Mouse (Mus musculus) retina, postnatal 7 days (tissue): ENCODE measurements at regions not wholly inside any gene's neighbourhood (a gene's known extent, or its start where the extent isn't known, plus 50 kb on each side); places are given as distances from the start of the nearest gene placed in this dataset.

Source experiments
- DNase-seq: peaks from one replicate; pipeline ENCODE4 v3.0.0-alpha.2; 2012; ENCODE audit warnings: low read depth, low spot score

- DNase-seq = no peak
Measured at GRCm38 (mm10) chr2:178801464-178801863, 371.1 kb downstream of the Cdh26 start.

DNA sequence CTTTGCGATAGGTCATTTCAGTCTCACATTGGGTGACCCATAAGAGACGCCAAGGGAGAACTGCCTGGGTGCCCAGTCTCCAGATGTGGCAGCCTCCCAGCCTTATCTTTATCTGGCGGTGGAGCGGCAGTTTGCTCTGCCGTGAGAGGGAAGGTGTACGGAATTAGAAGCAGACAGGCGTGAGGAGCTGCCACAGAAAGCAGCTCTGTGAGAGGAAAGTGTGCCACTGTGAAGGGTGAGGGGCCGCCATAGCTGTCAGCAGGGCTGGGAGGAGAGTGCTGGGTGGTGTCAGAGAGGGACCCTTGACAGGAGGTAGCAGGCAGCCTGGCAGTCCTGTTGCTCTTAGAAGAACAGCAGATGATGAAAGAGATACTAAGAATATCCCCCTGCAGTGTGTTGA is 375.0 kb downstream of the Cdh26 start:
- no peak for DNase-seq

GRCm38 (mm10) chr2:178821552-178821951 is 391.2 kb downstream of the Cdh26 start:
- no peak for DNase-seq

DNA sequence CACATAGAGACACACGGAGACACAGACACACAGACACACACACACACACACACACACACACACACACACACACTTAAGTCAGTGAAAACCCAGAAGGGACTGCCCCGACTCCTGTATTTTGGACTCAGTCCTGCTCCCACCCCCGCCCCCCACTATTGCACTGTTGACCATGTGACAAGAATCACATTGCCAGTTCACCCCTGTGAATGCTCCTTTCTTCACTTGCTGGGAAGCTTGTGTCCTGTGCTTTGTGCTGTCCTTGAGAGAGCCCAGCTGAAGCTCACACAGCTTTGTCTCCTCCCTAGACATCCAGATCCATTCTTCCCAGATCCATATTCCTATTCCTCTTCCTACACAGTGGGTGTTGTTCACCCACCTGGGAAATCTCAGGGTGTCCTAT is 400.0 kb downstream of the Cdh26 start:
- DNase-seq = no peak

DNA sequence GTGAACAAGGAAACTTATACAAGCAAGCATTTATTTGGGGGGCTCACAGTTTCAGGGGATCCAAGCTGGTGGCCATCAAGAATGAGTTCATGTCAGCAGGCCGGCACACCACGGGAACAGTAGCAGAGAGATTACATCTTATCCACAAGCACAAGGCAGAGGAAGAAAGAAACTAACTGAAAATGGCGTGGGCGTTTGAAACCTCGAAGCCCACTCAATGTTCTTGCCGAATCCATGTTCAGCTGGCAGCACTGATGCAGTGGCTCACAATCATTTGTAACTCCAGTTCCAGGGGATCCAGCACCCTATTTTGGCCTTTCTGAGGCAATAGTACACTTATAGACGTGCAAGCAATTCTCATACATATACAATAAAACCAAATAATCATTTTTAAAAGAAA is 404.7 kb downstream of the Cdh26 start:
- DNase-seq = no peak

- DNase-seq = no peak
Measured at GRCm38 (mm10) chr2:178838571-178838970, 408.2 kb downstream of the Cdh26 start.

- DNase-seq = no peak
Measured at GRCm38 (mm10) chr2:178840975-178841374, 410.6 kb downstream of the Cdh26 start.

DNA sequence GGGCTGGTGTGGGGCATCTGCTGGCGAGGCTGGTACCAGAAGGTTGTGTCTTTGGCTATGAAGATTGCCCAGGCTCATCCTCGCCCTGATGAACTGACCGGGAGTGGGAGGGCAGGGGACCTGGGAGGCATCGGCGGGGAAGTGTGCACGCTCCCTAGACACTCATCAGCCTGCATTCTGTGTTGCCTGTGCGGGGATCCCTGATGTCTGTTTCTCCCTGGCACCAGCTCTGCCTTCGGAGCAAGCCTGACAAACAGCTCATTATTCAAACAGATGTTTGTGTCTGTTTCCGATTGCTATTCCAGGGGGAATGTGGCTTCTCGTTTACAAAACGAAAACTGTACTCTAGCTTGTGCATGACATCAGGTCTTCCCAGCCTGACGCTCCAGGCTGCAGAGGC is 412.3 kb downstream of the Cdh26 start:
- no peak for DNase-seq

GRCm38 (mm10) chr2:178843458-178843857 is 413.1 kb downstream of the Cdh26 start:
- DNase-seq = no peak

GRCm38 (mm10) chr2:178844561-178844960 is 414.2 kb downstream of the Cdh26 start:
- no peak for DNase-seq

DNA sequence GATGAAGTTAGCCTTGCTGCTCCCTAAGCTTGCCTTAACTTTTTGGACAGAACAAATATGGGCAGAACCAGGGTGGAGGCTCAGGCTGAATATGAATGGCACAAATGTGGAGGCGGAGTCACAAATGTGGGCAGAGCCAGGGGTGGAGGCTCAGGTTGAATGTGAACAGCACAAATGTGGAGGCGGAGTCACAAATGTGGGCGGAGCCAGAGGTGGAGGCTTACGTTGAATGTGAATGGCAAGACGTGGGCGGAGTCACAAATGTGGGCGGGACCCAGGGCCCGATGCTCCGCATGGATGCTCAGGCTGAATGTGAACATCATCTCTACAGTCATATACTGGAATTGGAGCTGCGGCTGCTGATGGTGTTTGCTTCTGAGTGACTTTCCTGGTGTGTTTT is 420.0 kb downstream of the Cdh26 start:
- DNase-seq = no peak

- no peak for DNase-seq
Measured at GRCm38 (mm10) chr2:178850769-178851168, 420.4 kb downstream of the Cdh26 start.

DNA sequence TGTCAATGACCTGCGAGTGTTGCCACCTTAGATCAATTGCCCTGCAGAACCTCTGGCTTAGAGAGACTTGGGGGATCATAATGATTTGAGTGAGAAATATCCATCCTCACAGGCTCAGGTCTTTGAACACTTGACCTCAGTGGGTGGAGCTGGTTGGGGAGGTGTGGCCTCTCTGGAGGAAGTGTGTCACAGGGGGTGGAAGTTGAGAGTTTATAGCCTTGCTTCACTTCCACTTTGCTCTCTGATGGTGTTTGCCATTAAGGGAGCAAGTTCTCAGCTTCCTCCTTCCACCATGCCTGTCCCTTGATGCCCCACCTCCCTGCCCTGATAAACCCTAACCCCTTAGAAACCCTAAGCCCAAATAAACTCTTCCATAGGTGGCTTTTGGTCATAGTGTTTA is 423.7 kb downstream of the Cdh26 start:
- no peak for DNase-seq

GRCm38 (mm10) chr2:178854760-178855159 is 424.4 kb downstream of the Cdh26 start:
- no peak for DNase-seq

- DNase-seq = no peak
Measured at GRCm38 (mm10) chr2:178862620-178863019, 432.3 kb downstream of the Cdh26 start.

DNA sequence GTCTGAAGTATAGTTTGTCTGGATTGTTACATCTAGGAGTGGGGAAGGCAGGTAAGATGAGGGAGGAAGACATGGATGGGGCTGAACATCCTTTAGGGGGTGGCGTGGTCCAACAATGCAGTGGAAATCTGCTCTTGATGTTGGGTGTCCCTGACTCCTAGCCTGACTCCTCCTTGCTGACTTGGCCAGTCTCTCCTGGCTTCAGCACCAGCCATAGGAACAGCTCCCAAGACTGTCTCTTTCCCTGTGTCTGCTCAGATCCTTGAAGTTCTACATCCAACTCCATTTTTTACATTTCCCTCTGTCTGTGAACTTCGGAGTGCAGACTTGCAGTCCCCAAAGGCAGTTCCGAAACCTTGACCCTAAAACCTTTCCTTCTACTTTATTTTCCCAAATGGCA is 436.8 kb downstream of the Cdh26 start:
- DNase-seq = no peak

GRCm38 (mm10) chr2:178869160-178869559 is 438.8 kb downstream of the Cdh26 start:
- no peak for DNase-seq

DNA sequence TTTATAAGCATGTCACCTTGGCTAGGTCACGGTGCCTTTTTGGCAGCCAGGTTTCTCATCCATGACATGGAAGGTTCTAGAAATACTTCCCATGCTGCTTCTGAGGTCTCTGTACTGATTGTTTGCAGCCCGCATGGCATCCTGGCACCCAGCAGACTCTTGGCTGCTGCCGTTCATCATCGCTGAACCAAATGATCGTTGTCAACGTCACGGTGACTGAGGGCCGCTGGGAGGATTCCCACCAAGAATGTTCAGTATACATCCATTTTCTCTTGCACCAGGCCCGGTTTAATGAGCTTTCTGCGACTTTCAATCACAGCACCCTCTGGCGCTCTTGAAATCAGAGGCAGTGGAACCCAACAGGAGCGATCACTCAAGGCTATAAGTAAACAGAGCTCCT is 448.1 kb downstream of the Cdh26 start:
- DNase-seq = no peak

DNA sequence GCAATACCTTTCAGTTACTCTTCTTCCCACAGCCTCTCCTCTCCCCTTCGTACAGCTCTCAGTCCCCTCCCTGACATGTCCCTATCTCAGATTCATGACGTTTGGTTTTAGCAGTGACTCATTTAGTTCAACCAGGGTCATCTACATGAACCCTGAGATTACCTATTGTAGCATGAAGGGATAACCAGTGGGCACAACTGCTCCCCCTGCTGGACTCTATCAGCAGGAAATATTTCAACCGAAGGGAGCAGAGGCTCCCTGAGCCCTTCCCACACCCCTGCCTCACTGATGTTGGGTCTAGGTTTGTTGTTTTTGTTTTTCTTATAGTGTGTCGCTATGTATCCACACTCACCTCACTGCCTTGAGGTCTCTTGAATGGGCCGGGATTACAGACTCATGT is 455.4 kb downstream of the Cdh26 start:
- peak; percentile 8 for DNase-seq

DNA sequence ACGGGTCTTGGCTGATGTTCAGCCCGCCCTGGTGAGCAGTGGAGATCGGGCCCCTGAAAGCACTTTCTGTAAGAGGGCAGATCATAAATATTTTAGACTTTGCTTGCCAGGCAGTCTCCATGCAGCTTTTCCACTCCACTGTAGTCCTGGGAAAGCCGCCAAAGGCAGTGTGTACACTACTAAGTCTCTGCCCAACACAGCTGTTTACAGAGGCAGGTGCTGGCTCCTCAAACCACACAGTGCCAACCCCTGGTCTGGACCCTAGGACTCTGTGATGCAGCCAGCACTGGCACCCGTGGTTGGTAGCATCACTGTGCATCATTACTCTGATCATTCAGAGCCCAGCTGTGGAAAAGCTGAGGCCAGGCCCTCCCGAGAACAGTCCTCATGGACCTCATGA is 458.4 kb downstream of the Cdh26 start:
- no peak for DNase-seq

DNA sequence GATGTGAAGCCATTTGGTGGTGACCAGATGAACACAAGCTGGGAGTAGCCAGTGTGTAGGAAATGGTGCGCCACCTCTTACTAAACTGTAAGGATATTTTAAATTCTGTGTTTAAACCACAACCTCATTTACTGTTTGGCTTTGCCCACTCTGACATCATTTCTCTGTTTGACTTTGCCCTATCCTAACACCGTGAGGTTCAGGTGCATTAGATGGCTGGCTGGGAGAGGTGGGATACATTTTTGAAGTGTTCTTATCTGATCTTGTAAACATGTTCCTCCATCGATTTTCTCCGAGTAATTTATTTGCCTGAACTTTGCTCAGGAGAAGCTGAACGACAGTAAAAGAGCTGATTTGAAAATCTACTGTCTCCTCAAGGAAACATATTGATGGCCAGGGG is 472.1 kb downstream of the Cdh26 start:
- DNase-seq = no peak

GRCm38 (mm10) chr2:178909325-178909724 is 479.0 kb downstream of the Cdh26 start:
- no peak for DNase-seq

- DNase-seq = no peak
Measured at GRCm38 (mm10) chr2:178911646-178912045, 481.3 kb downstream of the Cdh26 start.

- DNase-seq = no peak
Measured at GRCm38 (mm10) chr2:178916316-178917033, 486.1 kb downstream of the Cdh26 start.
